Comparison of ENCODE assay signal across 9 mouse cellular contexts in the genomic region with DNA sequence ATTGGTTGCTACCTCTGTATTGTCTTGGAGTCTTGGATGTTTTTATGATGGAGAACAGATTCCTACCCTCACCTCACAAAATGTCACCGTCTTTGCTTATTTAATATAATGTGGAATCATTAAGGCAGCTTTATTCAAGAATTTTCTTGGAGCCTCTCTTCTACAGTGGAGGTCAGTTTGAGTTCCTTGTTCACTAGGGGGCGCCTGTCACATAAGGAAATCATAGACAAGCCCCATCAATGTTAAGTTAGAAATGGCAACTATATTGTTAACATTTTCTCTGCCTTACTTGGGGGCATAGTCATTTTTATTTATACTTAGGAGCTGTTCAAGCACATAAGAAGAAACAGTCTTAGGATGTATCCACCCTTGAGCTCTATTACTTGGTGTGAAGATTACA. TPM values are rescaled to one million over a fixed set of nuclear protein-coding genes. Genes with fewer than 3 reads are reported as not detected.
DNase-seq lines count a peak whose midpoint lies in the region; ATAC-seq and TF ChIP-seq lines count a peak whose summit lies in the region.
"Had no signal": no experiment of that assay in that cellular context is flagged by ENCODE, and none has a peak within 500 bp of the region (broad histone marks: within the 10 kb centered on the region; RNA-seq: fewer than 3 reads in every experiment).

No protein-coding gene starts in this region.

- TF ChIP-seq POLR2A in cortical plate, adult 2 months (IDR thresholded peaks at IDR 0.05; ENCODE audit: extremely low read depth, insufficient read depth, low read length) = no peak

- 10% methylated on average over 2 of the region's 2 CpGs for WGBS in large intestine, adult 2 months

- TF ChIP-seq CTCF in cortical plate, adult 2 months (IDR thresholded peaks at IDR 0.05; ENCODE audit: extremely low read depth, insufficient read depth, low read length) = peak; percentile 38; the same call in 1 of the 2 replicates

- H3K4me1 ChIP-seq in cortical plate, adult 2 months (ENCODE audit: control insufficient read depth, insufficient read depth, low read length) = peaks cover 2% of the 10 kb centered on the region; the same call in 1 of the 2 replicates

- no peak overlapping the region for H3K4me3 ChIP-seq in cortical plate, adult 2 months (ENCODE audit: insufficient read depth, low read length)
- H3K4me3 ChIP-seq: limb, embryonic 12.5 days had no signal

- no peak overlapping the region for H3K27ac ChIP-seq in cortical plate, adult 2 months (ENCODE audit: insufficient read depth, low read length)
- H3K27ac ChIP-seq: limb, embryonic 12.5 days had no signal

- peak; percentile 59 for ATAC-seq in CD4-positive, CD25-positive, alpha-beta regulatory T cell, adult 4 months

- intact Hi-C loops in left cerebral cortex, postnatal 36 days (cut with DNase I) = loop anchor here (2.0 kb wide), 1 partner anchor 99 kb away; no protein-coding TSS in a partner anchor

- DNase-seq in left cerebral cortex, adult 11 months (ENCODE audit: low spot score) = peak; percentile 47
- DNase-seq in left cerebral cortex, postnatal 36 days (ENCODE audit: low spot score in 2 of 2) = no peak
- peak; percentile 20 for DNase-seq in Muller cell, postnatal 12 days (ENCODE audit: inconsistent ontology term)
- DNase-seq in large intestine, adult 2 months (ENCODE audit: low read depth, low spot score) = peak; percentile 19
- DNase-seq in retina, embryonic 14.5 days (ENCODE audit: low spot score) = peak; percentile 79
- DNase-seq in ovary, adult 18-20 months (ENCODE audit: low spot score) = no peak

RNA-seq across cellular contexts. Expression of a gene that starts 1.5 kb away (rescaled TPM):
- 10 to 100 TPM; 70.8 to 78.0 TPM for total RNA-seq in left cerebral cortex, postnatal 36 days (2021)
- polyA plus RNA-seq in CD4-positive, CD25-positive, alpha-beta regulatory T cell, adult 4 months (2017; shearing (Covaris generic)) = under 1 TPM in 1 of 2 experiments, not detected in 1; 0.33 TPM
- 32.0 and 34.6 TPM in 2 replicates for polyA plus RNA-seq in cortical plate, adult 2 months (2012; rRNA removed)
- 0.22 and 0.25 TPM in 2 replicates for polyA plus RNA-seq in large intestine, adult 2 months (2012; rRNA removed)

RNA-seq across cellular contexts. Expression of a gene that starts 26.9 kb away (rescaled TPM):
- under 1 TPM; 0.57 to 0.84 TPM for total RNA-seq in left cerebral cortex, postnatal 36 days (2021)
- 1 to 10 TPM; 1.3 to 4.0 TPM for polyA plus RNA-seq in CD4-positive, CD25-positive, alpha-beta regulatory T cell, adult 4 months (2017; shearing (Covaris generic))
- polyA plus RNA-seq in cortical plate, adult 2 months (2012; rRNA removed) = 0.34 and 0.35 TPM in 2 replicates
- 1.8 and 1.9 TPM in 2 replicates for polyA plus RNA-seq in large intestine, adult 2 months (2012; rRNA removed)

Comparison
In these comparisons a context has a peak if more than half of its experiments do, and no peak if none do; other contexts are left out.
1. DNase-seq: peak in left cerebral cortex, adult 11 months (single experiment), Muller cell, postnatal 12 days (single experiment), large intestine, adult 2 months (single experiment) and retina, embryonic 14.5 days (single experiment); none in left cerebral cortex, postnatal 36 days (0 of 2) and ovary, adult 18-20 months (single experiment).
2. RNA of a gene that starts 1.5 kb away (polyA plus RNA-seq): 32.0 to 34.6 TPM in cortical plate, adult 2 months; 0.33 TPM in CD4-positive, CD25-positive, alpha-beta regulatory T cell, adult 4 months and 0.22 to 0.25 TPM in large intestine, adult 2 months; every median in the first group is over 10 times any median in the second.